Mouse (Mus musculus) stomach, embryonic 16.5 days (tissue): ENCODE measurements around the gene Tent5c. TPM values are rescaled to one million over a fixed set of nuclear protein-coding genes. Genes with fewer than 3 reads are reported as not detected.
A peak's percentile ranks its signal among the peaks of the same experiment; 100 is the strongest.

Experiments used
- ATAC-seq: fragments of 200-750 bp; cut with Nextera tagmentation; 2 replicates; pipeline ENCODE4 v1.8.0; 2017; ENCODE audit warnings: moderate number of reproducible peaks, moderate TSS enrichment; ENCODE audit not compliant: insufficient read depth, low FRiP score
- H3K27ac ChIP-seq: fragments of 300-500 bp; sonication (generic); 2 replicates; pipeline ENCODE4 v1.5.1; 2014; ENCODE audit warnings: low read length
- H3K27me3 ChIP-seq: fragments of 300-500 bp; sonication (generic); 2 replicates; pipeline ENCODE4 v1.6.1; 2014; ENCODE audit warnings: low read length, control low read depth, mixed read lengths; ENCODE audit not compliant: control insufficient read depth, insufficient read depth
- H3K36me3 ChIP-seq: fragments of 300-500 bp; sonication (generic); 2 replicates; pipeline ENCODE4 v1.6.1; 2014; ENCODE audit warnings: low read length; ENCODE audit not compliant: control insufficient read depth, insufficient read depth
- H3K4me1 ChIP-seq: fragments of 300-500 bp; sonication (generic); 2 replicates; pipeline ENCODE4 v1.6.1; 2014; ENCODE audit warnings: low read length, control low read depth, mixed read lengths; ENCODE audit not compliant: control insufficient read depth, insufficient read depth
- H3K4me2 ChIP-seq: fragments of 300-500 bp; sonication (generic); 2 replicates; pipeline ENCODE4 v1.6.1; 2014; ENCODE audit warnings: low read depth, low read length, mixed read lengths
- H3K4me3 ChIP-seq: fragments of 300-500 bp; sonication (generic); replicated peaks from 2 replicates; pipeline ENCODE4 v1.5.1; 2014; ENCODE audit warnings: mild to moderate bottlenecking, low read length
- H3K9ac ChIP-seq: fragments of 300-500 bp; sonication (generic); 2 replicates; pipeline ENCODE4 v1.6.1; 2014; ENCODE audit warnings: low read length
- H3K9me3 ChIP-seq: fragments of 300-500 bp; sonication (generic); replicated peaks from 2 replicates; pipeline ENCODE4 v1.6.1; 2016; ENCODE audit warnings: low read length, control low read depth; ENCODE audit not compliant: control insufficient read depth
- WGBS: fragments of 180-500 bp; shearing (Covaris S2); extraction: QIAGEN DNeasy Blood & Tissue Kit; methylation state at CpG from one replicate; pipeline ENCODE4 v1.1.7; 2014; 5-methylcytosine and 5-hydroxymethylcytosine counted together
- polyA plus RNA-seq: library from polyadenylated mRNA; unstranded; fragments of >200 nt; fragmentation: Nextera tagmentation; extraction: Ambion mirVana; gene quantifications from 2 replicates; pipeline ENCODE4 v1.2.1, GENCODE M21; 2015

The Tent5c gene
- polyA plus RNA-seq, 1 experiment from 2014 or later, result 21.5 TPM

- Histone ChIP-seq H3K4me1 (peaks cover 4% of the 10 kb centered on the region; the same call in 1 of the 2 replicates), H3K4me3 (no peak overlapping the region), H3K9ac (no peak overlapping the region), H3K9me3 (no peaks in the 10 kb centered on the region), H3K4me2 (no peak overlapping the region), H3K27me3 (no peaks in the 10 kb centered on the region), H3K27ac (0 out of 2 replicates have a peak overlapping the region, but pooled peaks have one; percentile 16), H3K36me3 (no peaks in the 10 kb centered on the region)
- ATAC-seq, result peak; percentile 23; the same call in 1 of the 2 replicates
- WGBS, result 64% methylated on average over 8 of the region's 8 CpGs
These were observed 26.7 kb downstream of the Tent5c start for GRCm38 (mm10) chr3:100462235-100463083.

GRCm38 (mm10) chr3:100460510-100460909, 28.6 kb downstream of the Tent5c start:
- Histone ChIP-seq H3K27me3 (no peaks in the 10 kb centered on the region), H3K4me2 (no peak overlapping the region), H3K9me3 (no peaks in the 10 kb centered on the region), H3K9ac (no peak overlapping the region), H3K4me3 (no peak overlapping the region), H3K27ac (no peak overlapping the region), H3K36me3 (no peaks in the 10 kb centered on the region), H3K4me1 (peaks cover 4% of the 10 kb centered on the region; the same call in 1 of the 2 replicates)
- WGBS, result 85% methylated on average over 2 of the region's 2 CpGs
- no peak for ATAC-seq

DNA sequence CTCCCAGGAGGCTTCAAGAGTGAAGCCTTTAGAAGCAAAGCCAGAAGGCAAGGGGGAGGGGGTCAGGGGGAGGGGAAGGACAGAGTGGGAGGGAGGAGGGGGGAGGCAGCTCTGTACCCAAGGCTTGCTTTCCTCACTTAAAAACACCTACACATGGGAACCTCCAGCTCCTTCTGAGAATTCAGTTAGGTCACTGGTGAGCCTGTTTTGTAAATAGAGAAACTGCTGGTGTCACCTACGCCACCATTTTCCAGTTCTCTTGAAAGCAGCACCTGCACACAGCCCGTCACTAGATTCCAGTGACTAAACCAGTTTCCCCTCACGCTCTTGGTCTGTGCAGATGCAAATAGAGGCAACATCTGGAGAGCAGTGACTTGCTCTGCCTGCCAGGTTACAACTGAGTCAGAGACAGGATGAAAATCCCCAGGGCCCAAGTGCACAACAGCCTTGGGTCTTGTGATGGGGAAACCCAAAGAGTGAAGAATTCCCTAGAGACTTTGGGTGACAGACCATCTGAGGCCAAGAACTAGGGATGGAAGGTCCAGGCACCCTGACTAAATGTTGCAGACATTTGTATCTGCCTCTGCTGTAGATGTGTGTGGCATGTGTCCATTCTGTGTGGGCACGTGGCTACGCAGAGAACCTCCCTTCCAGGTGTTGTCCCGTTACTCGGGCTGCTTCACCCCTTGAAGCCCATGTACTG, 45.2 kb downstream of the Tent5c start:
- ATAC-seq, result no peak
- Histone ChIP-seq H3K4me3 (no peak overlapping the region), H3K4me2 (no peak overlapping the region), H3K9ac (no peak overlapping the region), H3K4me1 (peaks cover 2% of the 10 kb centered on the region; the same call in 1 of the 2 replicates), H3K27ac (no peak overlapping the region), H3K27me3 (no peaks in the 10 kb centered on the region), H3K36me3 (no peaks in the 10 kb centered on the region), H3K9me3 (no peaks in the 10 kb centered on the region)
- WGBS, result 84% methylated on average over 7 of the region's 7 CpGs

GRCm38 (mm10) chr3:100442499-100442898, 46.6 kb downstream of the Tent5c start:
- Histone ChIP-seq H3K36me3 (no peaks in the 10 kb centered on the region), H3K9ac (no peak overlapping the region), H3K27ac (no peak overlapping the region), H3K4me1 (peaks cover 6% of the 10 kb centered on the region; the same call in 1 of the 2 replicates), H3K9me3 (no peaks in the 10 kb centered on the region), H3K4me2 (no peak overlapping the region), H3K4me3 (no peak overlapping the region), H3K27me3 (no peaks in the 10 kb centered on the region)
- ATAC-seq, result no peak
- WGBS, result 79% methylated on average over 6 of the region's 6 CpGs

DNA sequence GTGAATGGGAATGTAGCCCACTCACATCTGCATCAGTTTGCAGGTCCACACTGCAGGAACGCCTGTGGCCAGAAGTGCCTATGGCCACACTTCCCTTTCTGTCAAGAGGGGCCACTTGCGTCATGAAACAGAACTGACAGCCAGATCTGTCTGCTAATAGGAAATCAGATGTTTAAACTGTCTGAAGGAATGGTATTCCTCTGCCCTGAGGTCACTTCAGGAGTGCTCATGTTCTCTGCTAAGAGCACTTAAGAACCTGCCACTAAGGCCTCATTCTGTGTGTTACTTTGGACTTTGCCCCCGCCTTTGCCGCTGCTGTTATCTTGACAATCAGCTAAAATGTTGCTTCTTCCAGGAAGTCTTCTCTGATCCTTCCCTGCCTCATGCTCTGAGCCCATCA, 48.4 kb downstream of the Tent5c start:
- Histone ChIP-seq H3K4me2 (no peak overlapping the region), H3K36me3 (no peaks in the 10 kb centered on the region), H3K9me3 (no peaks in the 10 kb centered on the region), H3K27me3 (no peaks in the 10 kb centered on the region), H3K27ac (no peak overlapping the region), H3K4me3 (no peak overlapping the region), H3K4me1 (peaks cover 6% of the 10 kb centered on the region; the same call in 1 of the 2 replicates), H3K9ac (no peak overlapping the region)
- 59% methylated on average over 4 of the region's 4 CpGs for WGBS
- ATAC-seq, result no peak

- Histone ChIP-seq H3K36me3 (no peaks in the 10 kb centered on the region), H3K27ac (no peak overlapping the region), H3K9me3 (no peaks in the 10 kb centered on the region), H3K4me3 (no peak overlapping the region), H3K27me3 (no peaks in the 10 kb centered on the region), H3K4me2 (no peak overlapping the region), H3K4me1 (peaks cover 6% of the 10 kb centered on the region; the same call in 1 of the 2 replicates), H3K9ac (no peak overlapping the region)
- no peak for ATAC-seq
- 43% methylated on average over 6 of the region's 6 CpGs for WGBS
These were observed 49.1 kb downstream of the Tent5c start for GRCm38 (mm10) chr3:100440009-100440408.

DNA sequence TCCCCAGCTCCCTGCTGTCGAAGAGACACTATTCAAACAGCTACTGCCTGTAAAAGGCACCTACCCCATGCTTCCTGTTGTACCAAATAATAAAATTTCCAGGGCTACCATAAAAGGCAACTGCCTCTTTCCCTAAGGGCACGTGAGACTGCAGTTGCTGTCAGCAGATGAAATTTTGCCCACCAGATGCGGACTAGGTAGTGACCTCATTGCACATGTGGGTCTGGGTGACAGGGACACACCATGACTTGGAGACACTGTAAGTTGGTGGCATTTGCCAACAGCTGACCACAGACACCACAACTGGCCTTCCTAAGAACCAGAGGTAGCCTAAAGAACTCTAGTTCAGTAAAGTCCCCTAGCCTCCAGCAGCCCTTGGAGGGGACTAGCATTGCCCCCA, 50.0 kb downstream of the Tent5c start:
- Histone ChIP-seq H3K4me2 (no peak overlapping the region), H3K9ac (no peak overlapping the region), H3K27ac (no peak overlapping the region), H3K9me3 (no peaks in the 10 kb centered on the region), H3K36me3 (no peaks in the 10 kb centered on the region), H3K27me3 (no peaks in the 10 kb centered on the region), H3K4me3 (no peak overlapping the region), H3K4me1 (peaks cover 6% of the 10 kb centered on the region; the same call in 1 of the 2 replicates)
- 67% methylated on average over 3 of the region's 3 CpGs for WGBS
- no peak for ATAC-seq

- 62% methylated on average over 4 of the region's 4 CpGs for WGBS
- Histone ChIP-seq H3K27me3 (no peaks in the 10 kb centered on the region), H3K36me3 (no peaks in the 10 kb centered on the region), H3K27ac (no peak overlapping the region), H3K4me1 (peaks cover 6% of the 10 kb centered on the region; the same call in 1 of the 2 replicates), H3K9ac (no peak overlapping the region), H3K4me2 (no peak overlapping the region), H3K4me3 (no peak overlapping the region), H3K9me3 (no peaks in the 10 kb centered on the region)
- peak; percentile 83 for ATAC-seq
These were observed 50.6 kb downstream of the Tent5c start for GRCm38 (mm10) chr3:100438461-100439002.

- Histone ChIP-seq H3K36me3 (no peaks in the 10 kb centered on the region), H3K27ac (no peak overlapping the region), H3K4me1 (peaks cover 6% of the 10 kb centered on the region; the same call in 1 of the 2 replicates), H3K27me3 (no peaks in the 10 kb centered on the region), H3K4me2 (no peak overlapping the region), H3K4me3 (no peak overlapping the region), H3K9me3 (no peaks in the 10 kb centered on the region), H3K9ac (no peak overlapping the region)
- WGBS, result 72% methylated on average over 7 of the region's 7 CpGs
- no peak for ATAC-seq
These were observed 52.4 kb downstream of the Tent5c start for GRCm38 (mm10) chr3:100436756-100437155.
